Mouse (Mus musculus): ENCODE results near the gene Haus7. TPM values are rescaled to one million over a fixed set of nuclear protein-coding genes. Genes with fewer than 3 reads are reported as not detected.
A peak's percentile ranks its signal among the peaks of the same experiment; 100 is the strongest.

The Haus7 gene
- 34.5 and 44.6 TPM in 2 replicates for total RNA-seq (2017)

DNA sequence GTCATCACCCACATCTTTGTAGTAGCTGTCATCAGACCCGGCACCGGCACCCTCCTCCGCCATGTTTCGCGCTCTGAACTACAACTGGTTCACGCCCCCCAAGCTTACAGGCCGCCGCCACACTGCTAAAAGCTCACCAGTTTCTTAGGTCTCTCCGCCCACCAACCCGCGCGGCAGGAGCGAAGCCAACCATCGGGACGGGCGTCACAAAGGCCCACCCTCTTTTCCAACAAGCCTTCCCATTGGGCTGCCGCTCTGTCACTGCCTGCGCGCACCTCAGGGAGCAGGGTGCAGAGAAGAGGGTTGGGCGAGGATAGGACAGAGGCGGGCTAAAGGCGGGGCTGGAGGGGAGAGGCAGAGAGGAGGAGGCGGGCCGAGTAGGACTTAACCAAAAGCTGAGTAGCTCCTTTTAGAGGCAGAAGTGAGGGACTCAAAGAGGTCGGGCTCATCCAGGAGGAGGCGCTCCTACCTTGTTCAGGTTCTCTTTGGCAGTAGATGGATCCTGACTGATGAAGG lies at the start of gene Haus7:
TSS of gene Haus7 (minus strand) at position 168 of the 516 bp plus-strand sequence.
- ATAC-seq (replicated peaks in 1 of 2; ENCODE audit: insufficient read depth in 1 of 2, low FRiP score in 2 of 2, low TSS enrichment in 1 of 2, low read depth in 1 of 2, poor library complexity in 2 of 2, severe bottlenecking in 2 of 2) = peak; percentile 100

- ATAC-seq (replicated peaks in 1 of 2; ENCODE audit: insufficient read depth in 1 of 2, low FRiP score in 2 of 2, low TSS enrichment in 1 of 2, low read depth in 1 of 2, poor library complexity in 2 of 2, severe bottlenecking in 2 of 2) = no peak
Measured at GRCm38 (mm10) chrX:73506577-73506976, 47.7 kb upstream of the Haus7 start.

- no peak for ATAC-seq (replicated peaks in 1 of 2; ENCODE audit: insufficient read depth in 1 of 2, low FRiP score in 2 of 2, low TSS enrichment in 1 of 2, low read depth in 1 of 2, poor library complexity in 2 of 2, severe bottlenecking in 2 of 2)
Measured at GRCm38 (mm10) chrX:73505130-73505735, 46.4 kb upstream of the Haus7 start.

GRCm38 (mm10) chrX:73496746-73497145 lies 37.9 kb upstream of the Haus7 start:
- ATAC-seq (replicated peaks in 1 of 2; ENCODE audit: insufficient read depth in 1 of 2, low FRiP score in 2 of 2, low TSS enrichment in 1 of 2, low read depth in 1 of 2, poor library complexity in 2 of 2, severe bottlenecking in 2 of 2) = no peak

GRCm38 (mm10) chrX:73493567-73493966 lies 34.7 kb upstream of the Haus7 start:
- ATAC-seq (replicated peaks in 1 of 2; ENCODE audit: insufficient read depth in 1 of 2, low FRiP score in 2 of 2, low TSS enrichment in 1 of 2, low read depth in 1 of 2, poor library complexity in 2 of 2, severe bottlenecking in 2 of 2) = peak; percentile 69 to 84

DNA sequence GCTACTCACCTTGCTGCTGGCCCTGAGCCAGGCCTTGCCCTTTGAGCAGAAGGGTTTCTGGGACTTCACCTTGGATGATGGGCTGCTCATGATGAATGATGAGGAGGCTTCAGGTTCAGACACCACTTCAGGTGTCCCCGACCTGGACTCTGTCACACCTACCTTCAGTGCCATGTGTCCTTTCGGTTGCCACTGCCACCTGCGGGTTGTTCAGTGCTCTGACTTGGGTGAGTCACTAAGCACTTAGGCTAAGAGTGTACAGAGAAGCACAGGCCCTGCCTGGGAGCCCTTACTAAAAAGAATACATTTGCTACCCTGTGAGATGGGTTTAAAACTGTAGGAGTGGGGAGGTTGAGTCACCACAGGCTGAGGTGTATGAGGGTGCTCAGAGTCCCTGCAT lies 32.0 kb upstream of the Haus7 start:
- no peak for ATAC-seq (replicated peaks in 1 of 2; ENCODE audit: insufficient read depth in 1 of 2, low FRiP score in 2 of 2, low TSS enrichment in 1 of 2, low read depth in 1 of 2, poor library complexity in 2 of 2, severe bottlenecking in 2 of 2)

GRCm38 (mm10) chrX:73490186-73490585 lies 31.3 kb upstream of the Haus7 start:
- no peak for ATAC-seq (replicated peaks in 1 of 2; ENCODE audit: insufficient read depth in 1 of 2, low FRiP score in 2 of 2, low TSS enrichment in 1 of 2, low read depth in 1 of 2, poor library complexity in 2 of 2, severe bottlenecking in 2 of 2)

GRCm38 (mm10) chrX:73486920-73487319 lies 28.1 kb upstream of the Haus7 start:
- ATAC-seq (replicated peaks in 1 of 2; ENCODE audit: insufficient read depth in 1 of 2, low FRiP score in 2 of 2, low TSS enrichment in 1 of 2, low read depth in 1 of 2, poor library complexity in 2 of 2, severe bottlenecking in 2 of 2) = no peak

DNA sequence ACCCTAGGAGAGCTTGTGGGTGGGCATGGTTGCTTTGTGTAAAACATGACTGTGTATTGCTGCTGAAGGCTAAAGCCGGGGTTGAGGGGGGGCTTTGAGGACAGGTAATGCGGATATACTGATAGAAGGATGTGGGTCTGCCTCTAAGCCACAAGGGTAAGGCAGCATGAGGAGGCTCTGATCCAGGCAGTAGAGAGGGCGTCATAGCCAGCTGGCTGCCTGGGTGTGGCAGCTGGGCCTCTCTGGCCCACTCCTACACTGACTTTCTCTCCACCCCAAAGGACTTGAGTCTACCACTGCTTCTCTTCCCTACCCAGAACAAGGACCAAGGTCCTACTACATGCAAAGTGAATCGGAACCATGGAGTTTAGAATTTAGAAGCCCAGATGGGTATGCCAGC lies 26.0 kb upstream of the Haus7 start:
- no peak for ATAC-seq (replicated peaks in 1 of 2; ENCODE audit: insufficient read depth in 1 of 2, low FRiP score in 2 of 2, low TSS enrichment in 1 of 2, low read depth in 1 of 2, poor library complexity in 2 of 2, severe bottlenecking in 2 of 2)

DNA sequence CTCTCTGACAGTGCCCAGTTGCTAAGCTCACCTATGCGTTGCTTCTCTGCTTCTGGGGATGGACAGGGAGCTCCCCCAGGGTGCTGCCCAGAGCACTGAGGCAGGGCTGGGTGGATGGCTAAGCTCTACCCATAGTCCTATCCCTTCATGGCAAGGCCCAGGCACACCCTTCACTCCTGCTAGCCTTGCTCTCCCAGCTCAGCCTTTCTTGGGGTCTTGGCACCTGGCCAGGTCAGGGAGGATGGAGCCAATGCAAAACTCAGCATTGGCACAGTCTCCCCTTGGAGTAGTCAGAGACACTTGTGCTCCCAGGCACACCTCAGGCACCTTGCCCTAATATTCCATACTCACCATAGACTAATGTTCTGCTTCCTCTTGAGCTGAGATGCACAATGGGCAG lies 25.2 kb upstream of the Haus7 start:
- no peak for ATAC-seq (replicated peaks in 1 of 2; ENCODE audit: insufficient read depth in 1 of 2, low FRiP score in 2 of 2, low TSS enrichment in 1 of 2, low read depth in 1 of 2, poor library complexity in 2 of 2, severe bottlenecking in 2 of 2)

DNA sequence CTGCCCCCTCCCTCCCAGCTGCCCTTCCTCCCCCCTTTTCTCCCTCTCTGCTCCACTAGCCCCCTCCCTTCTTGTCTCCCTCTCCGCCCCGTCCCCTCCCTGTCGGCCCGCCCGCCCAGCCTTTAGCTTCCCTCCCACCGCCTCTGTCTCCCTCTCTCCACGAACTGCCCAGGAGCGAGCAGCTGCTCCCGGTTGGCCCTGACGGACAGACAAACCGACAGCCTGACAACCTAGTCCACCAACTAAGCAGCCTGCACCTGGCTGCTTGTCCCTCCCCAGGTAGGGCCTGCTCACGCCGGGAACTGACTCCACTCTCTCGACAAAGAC lies 24.6 kb upstream of the Haus7 start, which contains the start of gene Bgn:
TSS of gene Bgn (plus strand) at position 119 of the 327 bp plus-strand sequence.
- ATAC-seq (replicated peaks in 1 of 2; ENCODE audit: insufficient read depth in 1 of 2, low FRiP score in 2 of 2, low TSS enrichment in 1 of 2, low read depth in 1 of 2, poor library complexity in 2 of 2, severe bottlenecking in 2 of 2) = no peak

DNA sequence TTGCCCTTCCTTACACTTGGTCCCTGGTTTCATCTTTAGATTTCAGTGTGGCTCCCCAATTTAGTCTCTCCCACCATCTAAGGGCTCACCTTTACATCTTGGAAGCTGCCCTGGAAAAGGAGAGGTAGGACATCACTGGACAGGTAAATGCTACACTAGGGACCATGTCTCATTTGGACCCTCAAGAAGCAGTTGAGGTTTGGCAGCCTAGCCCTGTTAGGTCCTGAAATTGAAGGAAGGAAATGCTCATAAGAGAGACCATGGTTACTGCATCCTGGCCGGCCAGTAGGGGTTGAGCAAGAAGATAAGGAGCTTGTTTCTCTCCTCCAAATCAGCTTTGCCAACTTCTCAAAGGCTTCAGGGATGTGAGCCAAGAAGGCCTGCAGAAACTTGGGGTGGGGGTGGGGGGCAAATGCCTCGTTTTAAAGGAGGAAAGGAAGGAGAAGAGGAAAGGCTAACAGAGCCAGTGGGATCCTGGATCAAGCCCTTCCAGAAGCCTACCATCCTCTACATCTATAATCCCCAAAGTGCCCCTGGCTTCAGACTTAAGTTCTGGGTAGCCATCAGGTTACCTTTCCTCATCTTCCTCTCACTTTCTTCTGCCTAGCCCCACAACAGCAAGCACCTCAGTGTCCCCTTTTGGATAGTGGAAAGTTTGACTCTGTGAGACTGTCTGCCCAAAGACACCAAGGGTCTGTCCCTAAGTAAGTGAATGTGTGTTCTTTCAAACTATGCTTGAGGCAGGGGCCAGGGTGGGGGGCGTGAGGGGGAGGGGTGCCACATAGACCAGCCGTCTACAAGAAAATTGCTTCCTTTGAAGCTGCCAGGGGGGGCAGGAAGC lies 24.0 kb upstream of the Haus7 start:
- ATAC-seq (replicated peaks in 1 of 2; ENCODE audit: insufficient read depth in 1 of 2, low FRiP score in 2 of 2, low TSS enrichment in 1 of 2, low read depth in 1 of 2, poor library complexity in 2 of 2, severe bottlenecking in 2 of 2) = no peak

DNA sequence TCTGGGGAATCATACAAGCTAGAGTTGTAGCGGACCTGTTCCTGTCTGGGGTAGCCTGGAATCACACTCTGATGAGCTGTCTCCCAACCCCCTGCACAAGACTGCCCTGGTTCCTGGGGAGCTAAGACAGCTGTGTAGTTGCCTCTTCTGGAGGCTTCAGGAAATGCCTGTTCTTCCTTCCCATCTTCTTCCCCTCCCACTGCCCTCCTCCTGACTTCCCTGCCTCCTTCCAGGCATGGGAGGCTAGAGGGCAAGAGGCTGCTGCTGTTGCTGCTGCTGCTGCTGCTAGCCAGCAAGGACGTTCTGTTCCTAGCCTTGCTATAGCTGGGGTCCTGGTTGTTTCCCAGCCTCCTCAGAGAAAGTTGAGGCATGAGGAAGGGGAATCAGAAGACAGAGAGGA lies 21.5 kb upstream of the Haus7 start:
- no peak for ATAC-seq (replicated peaks in 1 of 2; ENCODE audit: insufficient read depth in 1 of 2, low FRiP score in 2 of 2, low TSS enrichment in 1 of 2, low read depth in 1 of 2, poor library complexity in 2 of 2, severe bottlenecking in 2 of 2)

GRCm38 (mm10) chrX:73479656-73480055 lies 20.8 kb upstream of the Haus7 start:
- no peak for ATAC-seq (replicated peaks in 1 of 2; ENCODE audit: insufficient read depth in 1 of 2, low FRiP score in 2 of 2, low TSS enrichment in 1 of 2, low read depth in 1 of 2, poor library complexity in 2 of 2, severe bottlenecking in 2 of 2)

DNA sequence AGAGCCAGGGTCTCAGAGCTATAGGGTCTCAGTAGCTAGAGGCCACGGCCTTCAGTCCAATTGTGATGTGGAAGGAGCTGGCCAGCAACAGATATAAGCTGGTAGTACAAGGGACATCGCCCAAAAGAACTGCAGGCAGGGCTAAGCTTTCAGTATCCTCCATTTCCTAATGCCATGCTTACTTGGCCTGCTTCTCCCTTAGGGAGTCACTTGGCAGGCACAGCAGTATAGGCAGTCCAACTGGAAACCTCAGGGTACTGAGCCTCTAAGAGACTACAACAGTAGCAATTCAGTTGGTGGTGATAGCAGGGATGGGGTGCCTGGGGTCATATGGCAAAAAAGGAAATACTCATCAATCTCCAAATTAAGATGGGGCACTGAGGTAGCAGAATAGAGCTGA lies 18.7 kb upstream of the Haus7 start:
- ATAC-seq (replicated peaks in 1 of 2; ENCODE audit: insufficient read depth in 1 of 2, low FRiP score in 2 of 2, low TSS enrichment in 1 of 2, low read depth in 1 of 2, poor library complexity in 2 of 2, severe bottlenecking in 2 of 2) = no peak

DNA sequence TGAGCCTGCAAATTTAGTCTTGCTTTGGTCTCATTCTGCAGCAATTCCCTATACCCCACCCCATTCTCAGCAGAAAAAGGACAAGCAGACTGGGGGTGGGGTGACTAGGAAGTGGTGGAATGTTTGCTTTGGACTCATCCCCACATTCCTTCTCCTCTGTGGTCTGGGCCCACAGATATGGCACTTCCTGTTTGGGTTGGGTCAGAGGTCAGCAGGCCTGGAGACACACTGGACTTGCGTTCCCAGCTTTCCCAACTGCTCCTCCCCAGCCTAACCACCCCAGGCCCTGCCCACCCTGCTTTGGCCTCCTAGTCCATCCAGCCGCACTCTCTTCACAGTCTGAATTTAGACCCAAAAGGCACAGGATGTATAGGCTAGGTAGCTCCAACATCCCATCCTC lies 17.8 kb upstream of the Haus7 start:
- ATAC-seq (replicated peaks in 1 of 2; ENCODE audit: insufficient read depth in 1 of 2, low FRiP score in 2 of 2, low TSS enrichment in 1 of 2, low read depth in 1 of 2, poor library complexity in 2 of 2, severe bottlenecking in 2 of 2) = no peak

- ATAC-seq (replicated peaks in 1 of 2; ENCODE audit: insufficient read depth in 1 of 2, low FRiP score in 2 of 2, low TSS enrichment in 1 of 2, low read depth in 1 of 2, poor library complexity in 2 of 2, severe bottlenecking in 2 of 2) = no peak
Measured at GRCm38 (mm10) chrX:73475658-73476256, 16.9 kb upstream of the Haus7 start.

Data from hematopoietic stem cell, adult 5-6 weeks (primary cell).